Mouse (Mus musculus) v-Abl transformed pro-B cells (cell line): ENCODE results near the gene Gm49354.

Experiments
- in situ Hi-C, 2 experiments: fragments of 400-800 bp; cut with MboI; formaldehyde crosslinking; loops; one replicate each; pipeline ENCODE4 v1.15.1; 2025; ENCODE audit not compliant: unreplicated experiment in 2 of 2

The Gm49354 gene

DNA sequence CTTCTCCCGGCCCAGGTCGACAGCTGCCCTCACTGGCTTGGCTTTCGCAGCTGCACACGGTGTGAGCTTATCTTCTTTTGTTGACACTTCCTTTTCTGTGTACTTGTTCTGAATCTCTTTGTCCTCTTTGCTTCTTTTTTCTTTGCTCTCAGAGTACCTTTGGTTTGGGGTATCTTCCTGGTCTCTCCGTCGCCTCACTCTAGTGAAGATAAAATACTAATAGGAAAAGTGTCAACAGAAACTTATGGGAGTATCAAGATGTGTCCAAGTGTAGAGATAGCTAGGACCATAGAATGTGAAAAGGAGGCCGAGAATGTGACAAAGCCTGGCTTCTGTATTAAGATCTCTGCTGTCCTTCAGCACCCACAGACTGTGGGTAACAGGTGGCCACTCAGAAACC is at the start of gene Gm49354:
Gene Gm49354, minus strand, starts transcription at position 101 of the 400 bp plus-strand sequence.
- in situ Hi-C loops, result loop anchor here in 1 of 2 experiments (25.0 kb wide), 1 partner anchor 1620 kb away; the partner anchor contains the start of gene Idnk

DNA sequence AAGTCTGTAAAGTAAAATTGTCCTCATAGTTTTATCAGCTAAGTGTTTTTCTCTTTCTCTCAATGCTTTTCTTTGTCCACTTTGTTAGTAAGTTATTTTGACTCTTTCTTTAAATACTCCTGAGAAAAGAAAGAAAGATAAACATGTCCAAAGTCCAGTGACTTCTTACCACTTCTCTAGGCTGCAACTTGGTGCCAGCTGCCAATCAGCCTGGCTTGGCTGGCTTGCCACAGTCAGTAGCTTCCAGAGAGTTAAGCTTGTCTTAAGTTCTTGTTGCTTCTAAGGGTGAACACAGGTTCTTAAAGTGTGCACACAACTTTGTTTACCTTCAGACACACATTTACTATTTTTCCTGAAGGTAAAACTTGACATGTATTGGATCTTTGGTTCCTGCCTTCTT is 43.9 kb upstream of the Gm49354 start:
- in situ Hi-C loops, result loop anchor here in 1 of 2 experiments (25.0 kb wide), 1 partner anchor 1814 kb away; no protein-coding TSS in a partner anchor

DNA sequence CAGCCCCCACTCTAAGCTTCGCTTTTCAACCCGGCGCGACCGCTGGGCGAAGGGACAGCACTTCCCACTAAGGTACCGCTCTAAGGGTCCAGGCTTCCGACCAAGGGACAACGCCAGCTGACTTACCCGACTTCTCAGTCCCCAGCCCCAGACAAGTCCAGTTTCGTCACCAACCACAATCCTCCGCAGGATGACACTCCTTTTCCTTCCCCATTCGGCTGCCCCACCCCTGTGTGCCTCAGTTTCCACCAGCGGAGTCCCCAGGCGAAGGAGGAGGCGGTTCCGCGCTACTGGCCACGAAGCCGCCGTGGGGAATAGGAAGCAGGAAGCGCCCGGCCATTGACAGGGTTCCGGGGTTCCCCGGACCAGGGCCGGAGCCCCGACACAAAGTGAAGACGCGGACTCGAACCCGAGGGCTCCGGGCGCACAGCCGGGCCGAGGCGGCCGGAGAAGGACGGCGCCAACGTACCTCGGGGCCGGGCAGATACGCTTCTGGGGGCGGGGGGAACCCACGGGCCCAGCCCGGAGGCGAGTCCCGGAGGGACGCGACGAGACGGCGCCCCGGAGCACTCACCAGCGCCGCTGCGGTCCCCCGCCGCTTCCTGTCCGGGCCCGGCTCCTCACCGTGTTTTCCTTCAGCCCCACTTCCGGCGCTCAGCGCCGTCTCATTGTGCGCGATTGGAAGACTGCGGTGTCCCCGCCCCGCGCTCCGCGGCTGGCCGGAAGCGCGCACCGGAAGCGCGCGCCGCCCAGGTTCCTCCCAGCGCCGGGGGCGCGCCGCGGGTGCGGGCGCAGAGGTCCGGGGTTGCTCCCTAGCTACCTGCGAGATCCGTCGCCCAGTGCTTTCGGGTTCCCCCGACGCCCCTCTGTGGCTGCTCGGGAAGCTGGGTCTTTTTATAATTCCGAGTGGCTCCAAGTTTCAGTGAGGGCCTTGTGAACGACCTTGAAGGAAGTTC is 40.7 kb upstream of the Gm49354 start, which contains the start of gene Tut7:
Gene Tut7, minus strand, starts transcription at position 641 of the 956 bp plus-strand sequence.
- in situ Hi-C loops, result loop anchor here (25.0 kb wide), 3 partner anchors 1435 to 1660 kb away; partner anchors contain the start of genes 2210016F16Rik (in 1 of the 2) and Idnk (in 1 of the 2)

DNA sequence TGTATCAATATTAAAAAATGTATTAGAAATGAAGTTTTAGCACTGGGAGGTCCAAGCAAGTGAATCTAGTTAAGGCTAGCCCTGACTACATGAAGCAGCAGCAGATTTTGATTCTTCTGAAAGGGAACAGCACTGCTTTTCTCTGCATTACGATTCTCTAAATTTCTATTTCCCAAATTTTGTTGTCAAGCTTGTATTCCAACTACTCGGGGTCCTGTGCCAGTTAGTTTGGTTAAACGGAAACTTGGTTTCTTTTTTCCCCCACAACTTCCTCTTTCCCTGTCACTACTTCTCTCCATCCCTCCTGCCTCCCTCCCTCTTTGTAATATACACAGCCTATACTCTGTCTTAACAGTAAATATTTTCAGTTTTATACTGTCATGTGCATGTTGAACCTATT is 38.8 kb upstream of the Gm49354 start:
- in situ Hi-C loops, result loop anchor here (25.0 kb wide), 3 partner anchors 1434 to 1659 kb away; partner anchors contain the start of genes 2210016F16Rik (in 1 of the 2) and Idnk (in 1 of the 2)

DNA sequence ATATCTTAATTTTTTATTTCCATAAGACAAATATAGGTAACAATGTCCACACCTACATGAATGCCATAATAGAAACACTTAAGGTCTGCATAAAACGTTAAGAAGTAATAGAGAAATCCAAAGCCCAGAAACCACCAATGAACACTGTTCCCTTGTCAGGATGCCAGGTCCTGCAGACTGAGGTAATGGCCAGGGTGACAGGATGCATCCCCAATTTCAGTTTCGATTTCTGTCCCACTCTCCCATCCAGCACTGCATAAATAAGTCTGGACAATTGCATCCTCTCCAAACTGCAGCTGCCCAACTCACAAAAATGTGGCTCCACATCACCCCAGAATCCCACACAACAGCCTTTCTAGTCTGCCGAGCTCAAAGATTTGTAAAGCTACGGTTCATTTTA is 38.1 kb upstream of the Gm49354 start:
- in situ Hi-C loops, result loop anchor here (25.0 kb wide), 3 partner anchors 1433 to 1658 kb away; partner anchors contain the start of genes 2210016F16Rik (in 1 of the 2) and Idnk (in 1 of the 2)

DNA sequence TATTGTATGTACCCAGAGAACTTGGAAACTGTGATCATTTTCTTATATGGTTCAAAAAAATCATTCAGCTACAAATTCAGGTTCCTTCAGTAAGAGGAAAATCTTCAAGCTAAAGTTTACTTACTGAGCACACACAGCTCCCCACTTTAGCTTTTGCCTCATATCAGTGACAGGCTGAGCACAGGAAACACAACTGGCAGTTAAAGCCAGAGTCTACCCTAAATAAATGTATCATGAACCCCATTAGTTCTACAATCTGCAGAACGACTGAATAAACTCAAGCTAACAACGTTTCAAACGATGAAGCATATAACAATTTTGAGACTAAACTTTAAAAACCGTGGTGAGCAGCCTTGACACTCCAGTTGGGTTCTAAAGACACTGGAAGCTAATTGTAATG is 35.3 kb upstream of the Gm49354 start:
- in situ Hi-C loops, result loop anchor here (10.0 to 25.0 kb wide), 4 partner anchors 1423 to 1655 kb away; partner anchors contain the start of genes 2210016F16Rik (in 1 of the 2) and Idnk (in 1 of the 2)

DNA sequence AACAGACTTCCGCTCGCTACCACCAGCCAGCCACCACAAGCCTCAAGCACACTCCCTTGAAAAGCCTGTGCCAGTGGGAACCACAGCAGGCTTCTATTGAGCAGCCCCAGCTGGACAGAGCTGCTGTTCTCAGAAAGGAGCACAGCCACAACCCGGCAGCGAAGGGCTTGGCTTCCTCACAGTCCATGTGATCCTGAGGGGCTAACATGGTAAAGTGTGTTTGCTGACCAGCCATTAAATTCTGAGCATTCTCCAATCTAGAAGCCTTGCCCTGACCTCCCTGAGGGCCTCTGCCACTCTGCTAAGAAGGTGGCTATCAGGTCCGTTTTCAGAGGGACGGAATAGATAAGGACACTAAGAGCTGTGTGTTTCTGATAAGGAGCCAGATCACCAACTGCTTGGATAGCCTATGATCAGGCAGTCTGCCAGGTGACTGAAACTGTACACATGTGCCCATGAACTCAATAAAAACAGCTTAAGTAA is 32.1 kb upstream of the Gm49354 start:
- in situ Hi-C loops, result loop anchor here (5.0 to 25.0 kb wide), 5 partner anchors 37 to 1652 kb away; partner anchors contain the start of genes 2210016F16Rik (in 1 of the 2) and Idnk (in 1 of the 2)

DNA sequence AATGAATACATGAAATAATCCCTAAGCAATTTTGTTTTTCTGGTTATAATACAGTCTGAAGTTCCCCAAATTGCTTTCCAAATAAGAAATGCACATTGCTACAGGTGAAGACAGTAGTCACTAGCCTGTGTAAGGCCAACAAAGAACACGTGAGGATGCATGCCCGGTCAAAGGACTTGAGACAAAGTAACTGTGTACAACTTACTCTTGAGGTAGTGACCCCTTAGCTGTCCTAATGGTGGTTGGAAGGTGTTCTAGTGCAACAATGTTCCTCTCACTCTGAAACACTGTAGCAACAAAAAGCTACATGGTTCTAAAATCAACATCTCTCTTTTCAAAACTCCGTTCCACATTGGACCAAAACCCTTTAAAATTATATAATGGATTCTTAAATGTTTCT is 29.5 kb upstream of the Gm49354 start:
- in situ Hi-C loops, result loop anchor here (5.0 to 25.0 kb wide), 5 partner anchors 34 to 1649 kb away; partner anchors contain the start of genes 2210016F16Rik (in 1 of the 2) and Idnk (in 1 of the 2)

DNA sequence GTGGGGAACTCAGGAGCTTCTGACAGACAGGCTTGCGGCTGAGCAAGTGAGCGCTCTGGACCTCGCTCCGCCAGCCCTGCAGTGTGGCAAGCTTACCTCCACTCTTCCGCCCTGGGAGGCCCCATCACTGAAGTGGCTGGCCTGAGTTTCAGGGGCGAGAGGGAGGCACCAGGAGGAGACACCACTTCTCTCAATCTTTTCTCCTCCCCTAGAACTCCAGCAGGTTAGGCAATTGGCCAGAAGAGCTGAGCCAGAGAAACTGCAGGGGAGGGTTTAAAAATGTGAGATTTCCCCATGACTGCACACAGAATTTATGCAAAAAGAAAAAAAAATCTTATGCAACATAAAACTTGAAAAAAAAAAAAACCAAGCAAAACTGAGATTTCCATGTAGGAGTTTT is 19.0 kb upstream of the Gm49354 start:
- in situ Hi-C loops, result loop anchor here (25.0 kb wide), 3 partner anchors 1414 to 1639 kb away; partner anchors contain the start of genes 2210016F16Rik (in 1 of the 2) and Idnk (in 1 of the 2)

DNA sequence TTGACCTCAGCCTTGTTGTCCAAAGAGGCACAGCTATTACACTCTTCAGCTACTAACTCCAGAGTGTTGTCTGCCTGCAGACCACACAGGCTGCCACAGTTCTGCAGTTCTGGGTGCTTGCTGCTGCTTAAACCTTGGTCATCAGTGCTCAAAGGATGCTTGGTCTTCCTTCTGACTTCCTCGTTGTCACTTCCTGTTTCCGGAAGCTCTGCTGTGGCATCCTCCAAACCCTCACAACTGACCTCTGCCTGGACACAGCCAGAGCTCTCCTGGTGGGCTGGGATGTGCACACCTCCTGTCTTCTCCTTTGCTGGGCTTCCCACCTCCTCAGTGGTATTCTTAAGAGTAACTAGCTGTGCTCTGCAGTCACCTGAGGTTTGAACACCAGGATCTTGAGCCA is 18.0 kb upstream of the Gm49354 start:
- in situ Hi-C loops, result loop anchor here (25.0 kb wide), 3 partner anchors 1413 to 1638 kb away; partner anchors contain the start of genes 2210016F16Rik (in 1 of the 2) and Idnk (in 1 of the 2)

DNA sequence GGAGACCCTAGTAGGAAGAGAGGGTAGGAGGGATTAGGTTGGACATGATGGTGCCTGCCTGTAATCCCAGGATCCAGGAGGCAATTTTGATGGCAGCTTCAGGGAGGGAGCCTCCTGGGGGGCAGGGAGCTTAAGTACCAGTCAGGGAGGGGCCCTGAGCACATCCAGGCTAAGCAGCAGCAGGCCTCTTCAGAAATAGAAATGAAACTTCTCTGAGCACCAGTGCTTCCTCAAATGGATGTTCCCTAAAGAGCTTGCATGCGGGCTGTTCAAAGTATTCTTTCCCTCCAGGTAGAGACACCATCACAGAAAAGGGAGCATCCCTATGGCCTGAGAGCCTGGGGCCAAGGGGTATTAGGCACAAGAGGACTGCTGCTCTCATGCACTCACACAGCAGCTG is 16.3 kb upstream of the Gm49354 start:
- in situ Hi-C loops, result loop anchor here in 1 of 2 experiments (25.0 kb wide), 1 partner anchor 1636 kb away; the partner anchor contains the start of gene Idnk

DNA sequence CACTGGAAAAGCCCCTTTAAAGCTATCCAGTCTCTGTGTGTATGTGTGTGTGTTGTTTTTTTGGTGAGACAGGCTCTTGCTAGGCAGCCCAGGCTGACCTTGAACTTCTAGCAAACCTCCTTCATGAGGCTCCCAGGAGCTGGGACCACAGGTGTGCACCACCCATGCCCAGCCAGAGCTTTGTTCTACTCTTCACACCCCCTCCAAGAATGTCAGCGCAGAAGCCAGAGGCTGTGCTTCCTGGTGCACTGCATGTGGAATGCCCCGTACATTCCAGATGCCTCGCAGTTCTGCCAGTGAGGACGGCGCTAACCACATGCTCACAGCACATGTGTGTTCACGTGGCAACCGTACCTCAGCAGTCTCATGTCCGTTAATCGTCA is 14.4 kb upstream of the Gm49354 start:
- in situ Hi-C loops, result loop anchor here in 1 of 2 experiments (25.0 kb wide), 1 partner anchor 1634 kb away; the partner anchor contains the start of gene Idnk

DNA sequence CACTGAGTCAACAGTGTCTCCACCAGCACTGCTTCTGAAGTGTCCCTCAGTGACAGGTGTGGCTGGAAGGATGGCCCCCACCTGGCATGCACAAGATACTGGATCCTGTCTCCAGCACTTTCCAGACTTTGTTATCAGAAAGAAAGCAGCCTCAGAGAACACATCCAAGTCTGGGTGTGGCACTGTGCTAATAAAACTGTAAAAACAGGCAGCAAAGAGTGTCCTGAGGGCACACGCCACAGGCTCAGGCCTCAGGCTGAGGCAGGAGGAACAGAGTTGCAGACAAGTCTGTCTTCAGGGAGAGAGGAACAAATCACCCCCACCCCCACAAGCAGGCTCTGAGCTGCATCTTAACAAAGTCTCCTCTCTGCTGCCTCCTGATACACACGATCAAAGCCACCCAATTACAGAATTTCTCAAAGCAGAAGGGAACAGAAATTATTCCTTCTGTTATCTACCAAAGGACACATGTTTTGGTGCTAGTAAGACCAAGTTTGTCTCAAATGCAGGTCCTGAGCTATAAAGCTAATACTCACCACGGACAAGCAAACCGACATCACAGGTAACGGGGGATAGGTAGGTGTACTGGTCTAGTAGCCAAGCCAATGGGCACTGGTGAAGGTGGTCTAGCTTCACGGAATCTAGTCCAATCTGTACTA is 13.9 kb upstream of the Gm49354 start:
- in situ Hi-C loops, result loop anchor here in 1 of 2 experiments (25.0 kb wide), 1 partner anchor 1634 kb away; the partner anchor contains the start of gene Idnk

DNA sequence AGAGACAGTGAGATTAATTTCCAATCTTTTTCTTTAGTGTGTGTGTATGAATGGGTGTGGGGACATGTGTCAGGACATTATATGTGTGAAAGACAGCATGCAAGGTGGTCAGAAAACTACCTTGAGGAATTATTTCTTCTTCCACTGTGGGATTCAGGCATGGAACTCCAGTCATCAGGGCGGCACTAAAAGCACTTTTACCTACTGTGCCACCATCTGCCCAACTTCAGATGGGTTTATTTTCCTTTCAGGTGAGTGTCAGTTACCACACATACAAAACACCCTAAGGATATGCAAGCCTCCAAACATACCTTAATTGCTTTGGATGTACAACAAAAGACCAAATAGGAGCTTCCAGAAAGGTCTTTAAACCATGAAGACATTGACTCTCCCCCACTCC is 12.7 kb upstream of the Gm49354 start:
- in situ Hi-C loops, result loop anchor here in 1 of 2 experiments (25.0 kb wide), 1 partner anchor 1632 kb away; the partner anchor contains the start of gene Idnk

DNA sequence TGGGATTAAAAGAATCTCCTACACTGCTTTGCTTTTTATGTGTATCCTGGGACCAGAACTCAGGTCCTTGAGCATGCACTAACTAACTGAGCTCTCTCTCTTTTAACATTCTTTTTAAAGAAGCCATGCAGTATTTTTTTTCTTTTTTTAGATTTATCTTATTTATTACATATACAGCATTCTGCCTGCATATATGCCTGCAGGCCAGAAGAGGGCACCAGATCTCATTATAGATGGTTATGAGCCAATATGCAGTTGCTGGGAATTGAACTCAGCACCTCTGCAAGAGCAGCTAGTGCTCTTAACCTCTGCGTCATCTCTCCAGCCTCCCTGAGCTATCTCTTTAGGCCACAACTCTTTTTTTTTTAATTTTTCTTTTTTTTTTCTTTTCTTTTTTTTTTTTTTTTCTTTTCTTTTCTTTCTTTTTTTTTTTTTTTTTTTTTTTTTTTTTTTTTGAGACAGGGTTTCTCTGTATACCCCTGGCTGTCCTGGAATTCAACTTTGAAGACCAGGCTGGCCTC is 2.2 kb downstream of the Gm49354 start:
- in situ Hi-C loops, result loop anchor here in 1 of 2 experiments (5.0 to 25.0 kb wide), 2 partner anchors 32 to 1618 kb away; partner anchors contain the start of gene Idnk

DNA sequence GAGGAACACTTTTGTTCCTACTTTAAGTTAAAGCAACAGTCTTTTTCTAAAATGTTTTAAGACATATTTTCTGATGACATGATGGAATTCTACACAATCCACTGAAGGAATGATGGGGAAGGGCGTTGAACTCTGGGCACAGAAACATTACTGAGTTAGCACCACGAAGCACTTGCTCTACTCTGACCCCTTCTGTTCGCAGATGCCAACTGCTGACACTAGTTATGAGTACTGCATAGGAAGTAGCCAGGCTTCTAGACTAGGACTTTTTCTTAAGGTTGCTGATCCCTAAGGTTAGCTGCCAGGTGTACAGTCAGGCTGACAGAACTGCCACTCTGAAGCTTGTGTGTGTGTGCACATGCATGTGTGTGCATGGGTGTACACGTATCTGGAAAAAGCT is 2.8 kb downstream of the Gm49354 start:
- in situ Hi-C loops, result loop anchor here in 1 of 2 experiments (5.0 to 25.0 kb wide), 2 partner anchors 33 to 1617 kb away; partner anchors contain the start of gene Idnk

DNA sequence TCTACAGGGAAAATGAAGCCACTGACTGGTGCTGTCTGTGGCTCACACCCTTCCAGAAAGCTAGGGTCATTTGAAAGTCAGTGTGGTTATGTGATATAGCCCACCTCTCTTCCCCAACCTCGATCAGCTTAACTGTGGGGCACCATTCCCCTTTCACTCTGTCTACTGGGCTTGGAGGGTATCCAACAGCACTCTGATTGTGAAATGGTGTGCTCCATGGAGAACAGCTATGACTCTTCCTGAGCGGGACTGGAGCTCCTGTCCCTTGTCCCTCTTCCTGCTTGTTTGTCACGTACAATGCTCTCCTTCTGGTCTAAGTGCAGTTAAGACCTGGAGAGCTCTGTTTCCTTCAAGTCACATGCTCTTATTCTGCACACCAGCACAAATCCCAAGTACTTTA is 6.9 kb downstream of the Gm49354 start:
- in situ Hi-C loops, result loop anchor here in 1 of 2 experiments (5.0 to 25.0 kb wide), 2 partner anchors 37 to 1613 kb away; partner anchors contain the start of gene Idnk

DNA sequence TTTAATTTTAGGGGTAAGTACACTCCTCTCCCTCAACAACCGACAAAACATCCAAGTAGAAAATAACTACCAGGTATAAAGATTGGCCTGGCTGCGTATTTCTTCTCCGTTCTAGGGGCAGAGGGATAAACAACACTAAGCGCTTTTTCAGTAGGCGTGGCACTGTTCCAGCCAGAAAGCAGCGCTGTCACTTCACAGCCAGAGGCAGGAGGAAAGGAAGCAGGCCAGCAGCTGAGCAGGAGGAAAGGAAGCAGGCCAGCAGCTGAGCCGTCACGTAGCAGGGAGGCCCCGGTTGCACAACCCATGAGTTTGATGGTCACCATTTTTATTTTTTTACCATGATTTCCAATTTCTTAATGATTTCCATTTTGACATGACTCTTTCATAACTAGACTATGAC is 10.8 kb downstream of the Gm49354 start:
- in situ Hi-C loops, result no loop called here

DNA sequence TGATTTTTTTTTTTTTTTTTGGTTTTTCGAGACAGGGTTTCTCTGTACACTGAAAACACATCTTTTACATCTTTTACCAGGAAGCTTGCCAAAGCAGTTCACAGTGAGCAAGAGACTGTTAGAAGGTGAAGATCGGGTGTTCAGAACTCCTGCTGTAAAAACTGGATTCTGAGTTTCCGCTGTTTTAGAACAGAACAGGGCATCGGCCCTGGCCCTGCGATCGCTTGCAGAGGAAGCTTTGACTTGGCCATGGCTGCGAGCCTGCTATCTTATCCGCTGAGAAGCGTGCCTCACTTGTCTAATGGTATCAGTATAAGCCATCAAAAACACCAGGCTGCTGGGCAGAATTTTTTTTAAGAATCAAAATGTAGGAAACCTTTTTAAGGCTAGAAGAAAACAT is 11.2 kb downstream of the Gm49354 start:
- in situ Hi-C loops, result no loop called here
